Mouse (Mus musculus) erythroblast, embryonic 14.5 days (primary cell): ENCODE results near the gene Hist1h1d.

ENCODE experiments used
- GATA1 ChIP-seq: IDR thresholded peaks from 2 replicates; pipeline ENCODE4 v1.6.1; 2012; ENCODE audit warnings: low read length, inconsistent platforms, mixed read lengths
- TAL1 ChIP-seq: IDR thresholded peaks from 3 replicates; pipeline ENCODE4 v1.6.1; 2012; ENCODE audit warnings: low read length, inconsistent platforms, mixed read lengths

- TF ChIP-seq GATA1 (no peak), TAL1 (no peak)
Measured at GRCm38 (mm10) chr13:23591206-23591605, 38.1 kb downstream of the Hist1h1d start.
